Mouse (Mus musculus): ENCODE measurements around the gene Ttc39b.

Ttc39b gene

DNA sequence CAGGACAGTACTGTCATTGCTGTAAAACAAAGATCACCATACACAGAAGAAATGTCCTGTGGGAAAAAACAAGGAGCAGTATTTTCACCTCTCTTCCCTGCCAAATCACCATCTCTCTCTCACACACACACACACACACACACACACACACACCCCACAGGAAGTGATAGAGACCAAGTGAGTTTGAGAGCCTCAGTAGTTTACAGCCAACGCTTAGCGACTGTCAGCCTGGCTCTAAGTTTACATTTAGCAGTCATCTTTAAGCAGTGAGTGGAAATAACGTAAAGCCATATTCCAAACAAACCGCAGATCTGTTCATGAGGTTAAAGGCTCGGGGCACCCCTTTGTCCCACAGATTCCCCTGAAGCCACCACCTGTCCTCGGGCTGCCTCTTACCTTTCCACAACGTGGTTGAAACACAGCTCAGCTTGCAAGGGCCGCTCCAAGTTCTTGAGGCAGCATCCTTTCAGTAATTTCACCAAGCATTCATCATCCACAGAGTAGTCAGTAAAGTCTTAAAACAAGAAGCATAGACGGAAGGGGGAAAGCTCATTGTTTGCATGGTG is 91.7 kb downstream of the Ttc39b start:
- no peak for DNase-seq (ENCODE audit: low spot score in 2 of 2)

DNA sequence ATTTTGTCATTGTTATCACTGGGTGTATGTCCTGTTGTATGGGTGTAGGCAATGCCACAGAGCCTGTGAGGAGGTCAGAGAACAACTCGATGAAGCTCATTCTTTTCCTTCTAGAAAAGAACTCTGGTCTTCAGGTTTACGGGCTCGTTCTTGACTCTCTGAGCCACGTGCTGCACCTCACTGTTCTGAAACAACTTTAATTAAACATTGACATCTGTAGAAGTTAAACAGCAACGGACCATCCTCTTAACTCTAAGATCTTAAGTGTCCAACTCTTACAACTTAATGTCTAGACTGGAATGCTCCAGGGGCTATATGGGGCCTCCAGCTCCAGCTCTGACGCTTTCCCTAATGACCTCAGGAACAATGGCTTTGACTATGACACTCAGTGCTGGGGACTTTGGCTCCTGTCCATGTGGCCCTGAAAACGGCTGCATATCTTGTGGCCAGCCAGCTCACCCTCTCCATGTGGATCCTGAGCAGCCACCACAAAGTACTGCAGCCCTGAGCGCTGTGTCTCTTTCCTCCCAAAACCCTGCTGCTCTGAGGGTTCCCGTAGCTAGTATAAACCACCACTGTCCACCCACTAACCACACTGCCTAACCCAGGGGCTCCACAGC is 95.3 kb downstream of the Ttc39b start:
- no peak for DNase-seq (ENCODE audit: low spot score in 2 of 2)

DNA sequence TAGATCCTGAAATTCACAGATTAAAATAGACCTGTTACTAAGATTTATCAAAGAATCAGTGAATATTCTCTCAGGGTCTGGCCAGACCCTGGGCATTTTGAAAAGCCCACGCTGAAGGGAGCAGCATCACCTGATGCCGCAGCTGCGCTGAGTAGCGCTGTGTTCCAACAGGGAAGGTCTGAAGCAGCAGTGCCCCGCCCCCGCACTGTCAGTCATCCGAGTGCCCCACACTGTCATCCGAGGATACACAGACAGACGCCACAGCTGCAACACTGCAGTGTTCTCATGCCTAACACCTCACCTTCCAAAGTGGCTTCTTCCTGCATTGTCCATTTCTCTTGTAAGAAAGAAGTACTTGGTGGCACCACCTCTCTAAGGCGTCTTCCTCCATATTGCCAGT is 96.0 kb downstream of the Ttc39b start:
- DNase-seq (ENCODE audit: low spot score in 2 of 2), result no peak

DNA sequence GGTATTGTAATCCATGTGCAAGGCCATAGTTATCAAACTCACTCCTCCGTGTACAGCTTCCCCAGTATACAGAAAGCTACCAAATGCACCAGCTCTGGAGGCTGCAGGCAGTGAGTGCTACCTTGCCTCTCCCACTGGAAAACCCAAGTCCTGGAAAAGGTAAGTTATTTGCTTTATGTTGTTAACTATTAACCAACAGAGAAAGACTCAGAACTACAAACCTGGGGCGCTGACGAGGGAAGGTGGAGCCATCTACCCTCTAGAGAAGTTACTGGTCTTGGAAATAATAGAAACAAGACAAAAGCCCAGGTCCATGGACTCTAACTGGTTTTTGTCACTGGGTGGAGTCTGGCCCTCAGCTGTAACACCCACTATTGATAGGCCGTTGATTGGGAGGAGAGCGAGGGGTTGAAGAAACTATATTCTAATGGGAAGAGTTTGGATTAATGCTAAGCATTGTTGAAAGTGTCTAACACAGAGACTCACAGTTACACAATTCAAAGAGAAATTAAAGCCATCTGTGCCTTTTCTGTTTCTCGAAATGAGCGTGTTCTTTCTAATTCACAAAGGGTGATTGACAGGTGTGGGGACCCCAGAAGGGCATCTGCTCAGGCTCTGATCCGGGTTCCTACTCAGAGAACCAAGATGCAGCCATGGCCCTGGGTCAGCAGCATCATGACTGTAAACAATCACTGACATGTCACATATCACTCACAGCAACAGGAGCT is 98.3 kb downstream of the Ttc39b start:
- DNase-seq (ENCODE audit: low spot score in 2 of 2), result no peak

DNA sequence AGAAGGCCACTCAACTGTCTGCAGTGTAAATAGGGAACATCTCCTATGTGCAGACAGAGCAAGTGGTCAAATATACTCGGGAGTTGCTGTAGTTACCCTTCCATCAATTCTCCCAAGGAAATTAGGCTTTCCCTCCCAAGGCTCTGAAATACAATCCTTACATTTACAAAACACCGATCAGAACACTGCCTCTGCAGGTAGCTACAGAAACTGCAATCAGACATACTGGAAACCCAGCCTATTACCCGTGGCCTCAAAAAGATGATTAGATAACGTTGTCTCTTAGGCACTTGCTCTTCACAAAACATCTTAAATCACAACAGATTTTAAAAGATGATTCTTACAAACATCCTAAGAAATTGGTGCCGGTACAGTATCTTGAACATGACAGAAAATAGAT is 99.8 kb downstream of the Ttc39b start:
- no peak for DNase-seq (ENCODE audit: low spot score in 2 of 2)

DNA sequence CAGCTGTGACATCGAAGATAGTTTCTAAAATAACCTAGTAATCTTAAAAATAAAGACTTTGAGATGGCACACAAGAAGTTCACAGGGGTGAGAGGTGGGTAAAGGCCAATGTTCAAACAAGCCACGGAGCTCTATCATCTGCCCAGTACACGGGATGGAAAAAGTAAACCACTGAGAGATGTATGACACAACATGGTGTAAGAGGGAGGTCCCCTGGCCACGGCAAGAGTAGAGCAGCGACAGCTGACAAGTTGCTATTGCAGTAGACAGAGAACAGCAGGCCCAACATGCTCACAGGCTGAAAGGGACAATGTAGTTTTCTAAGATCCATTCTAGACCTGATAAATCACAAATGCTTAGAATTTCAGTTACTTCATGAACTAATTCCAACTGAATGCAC is 100.9 kb downstream of the Ttc39b start:
- DNase-seq (ENCODE audit: low spot score in 2 of 2), result no peak

DNA sequence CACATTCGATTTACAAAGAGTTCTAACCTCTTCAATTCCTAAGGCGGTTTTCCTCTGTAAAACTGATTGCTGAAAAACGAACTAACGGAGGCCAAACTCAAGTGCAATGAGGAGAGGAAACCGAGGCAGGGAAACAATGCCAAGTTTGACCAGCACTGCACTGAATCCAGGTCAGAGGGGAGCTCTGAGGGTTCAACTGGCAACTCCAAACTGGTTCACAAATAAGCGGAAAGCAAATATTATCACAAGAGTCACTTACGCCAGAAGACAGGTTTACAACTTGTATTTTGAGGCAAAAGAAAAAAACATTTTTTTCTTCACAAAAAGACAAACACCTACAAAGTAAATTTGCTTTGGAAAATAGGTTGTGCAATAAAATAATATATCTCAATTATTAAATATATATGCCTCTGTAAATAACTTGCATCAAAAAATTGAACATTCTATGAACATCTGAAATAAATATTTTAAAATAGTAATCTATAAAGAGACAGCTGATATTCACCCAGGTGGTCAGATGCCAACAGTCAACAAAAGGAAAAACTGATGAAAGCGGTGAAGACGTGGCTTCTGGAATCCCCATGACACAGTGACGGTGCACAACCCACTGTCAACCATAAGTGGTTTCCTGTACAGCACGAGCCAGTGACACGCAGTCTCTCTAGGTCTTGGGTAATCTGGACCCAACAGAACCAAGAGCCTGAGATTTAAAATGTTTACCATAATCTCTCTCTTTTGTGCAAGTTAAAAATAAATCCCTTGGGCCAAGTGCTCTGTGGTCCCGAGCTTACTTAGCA is 103.1 kb downstream of the Ttc39b start:
- DNase-seq (ENCODE audit: low spot score in 2 of 2), result no peak

DNA sequence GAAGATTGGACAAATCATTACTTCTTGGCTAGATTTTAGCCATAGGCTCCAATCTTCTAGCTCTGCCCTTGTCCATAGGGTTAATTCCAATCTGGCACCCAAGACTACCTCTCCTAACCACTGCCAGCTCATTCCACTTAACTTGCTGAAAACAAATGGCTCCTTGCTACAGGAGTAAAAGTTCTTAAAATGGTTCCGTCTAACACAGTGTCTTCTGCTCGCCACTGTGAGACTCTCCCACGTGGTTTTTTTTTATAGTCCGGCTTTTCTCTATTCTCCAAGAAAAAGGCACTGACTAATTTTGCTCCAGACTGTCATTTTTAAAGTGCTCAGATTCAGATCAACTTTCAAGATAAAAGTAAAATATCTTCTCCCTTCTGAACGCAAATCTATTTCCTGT is 104.8 kb downstream of the Ttc39b start:
- no peak for DNase-seq (ENCODE audit: low spot score in 2 of 2)

DNA sequence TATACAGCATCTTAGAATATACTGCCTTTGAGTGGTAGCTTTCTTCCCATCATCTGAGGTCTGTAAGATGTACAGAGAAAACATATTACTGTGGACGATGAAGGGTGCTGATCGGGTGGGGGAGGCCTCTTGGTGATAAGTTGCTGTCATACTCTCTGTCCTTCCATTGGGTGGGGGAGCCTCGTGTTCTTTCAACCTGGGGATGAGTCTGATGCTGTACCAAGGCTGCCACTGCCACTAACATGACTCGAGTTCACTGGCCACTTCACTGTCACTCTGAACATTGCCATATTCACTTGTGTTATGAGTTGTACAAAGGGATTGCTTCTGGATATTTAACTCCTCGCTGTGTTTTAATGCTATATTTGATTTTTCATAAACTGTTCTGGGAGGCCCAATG is 106.9 kb downstream of the Ttc39b start:
- no peak for DNase-seq (ENCODE audit: low spot score in 2 of 2)

DNA sequence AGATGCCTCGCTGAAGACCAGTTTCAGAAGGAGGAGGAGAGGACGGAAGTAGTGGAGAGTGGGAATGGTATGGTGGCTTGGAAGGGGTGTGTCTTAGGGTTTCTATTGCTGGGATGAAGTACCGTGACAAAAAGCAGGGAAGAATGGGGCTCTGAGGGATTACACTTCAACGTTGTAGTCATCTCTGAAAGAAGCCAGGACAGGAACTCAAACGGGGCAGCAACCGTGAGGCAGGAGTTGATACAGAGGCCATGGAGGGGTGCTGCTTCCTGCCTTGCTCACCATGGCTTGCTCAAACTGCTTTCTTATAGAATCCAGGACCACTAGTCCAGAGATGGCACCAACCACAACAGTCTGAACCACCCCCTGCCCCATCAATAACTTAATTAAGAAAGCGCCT is 107.7 kb downstream of the Ttc39b start:
- DNase-seq (ENCODE audit: low spot score in 2 of 2), result no peak

DNA sequence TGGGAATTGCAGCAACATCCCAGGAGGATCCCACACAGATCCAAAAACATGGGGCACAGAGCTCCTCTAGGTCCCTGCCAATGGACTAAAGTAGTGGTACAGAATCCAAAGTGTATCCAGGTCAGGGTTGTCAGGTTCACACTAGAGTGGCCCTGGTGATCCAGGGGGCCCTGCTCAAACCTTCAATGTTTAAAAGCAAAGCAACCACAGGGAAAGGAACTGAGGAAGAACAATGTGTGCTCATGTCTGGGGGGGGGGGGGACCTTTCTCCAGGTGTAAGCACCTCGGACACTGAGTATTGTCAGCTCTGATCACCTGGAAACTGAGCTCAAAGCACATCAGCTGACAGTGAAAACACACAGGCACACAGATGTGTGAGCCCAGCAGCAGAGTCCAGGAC is 108.3 kb downstream of the Ttc39b start:
- no peak for DNase-seq (ENCODE audit: low spot score in 2 of 2)

DNA sequence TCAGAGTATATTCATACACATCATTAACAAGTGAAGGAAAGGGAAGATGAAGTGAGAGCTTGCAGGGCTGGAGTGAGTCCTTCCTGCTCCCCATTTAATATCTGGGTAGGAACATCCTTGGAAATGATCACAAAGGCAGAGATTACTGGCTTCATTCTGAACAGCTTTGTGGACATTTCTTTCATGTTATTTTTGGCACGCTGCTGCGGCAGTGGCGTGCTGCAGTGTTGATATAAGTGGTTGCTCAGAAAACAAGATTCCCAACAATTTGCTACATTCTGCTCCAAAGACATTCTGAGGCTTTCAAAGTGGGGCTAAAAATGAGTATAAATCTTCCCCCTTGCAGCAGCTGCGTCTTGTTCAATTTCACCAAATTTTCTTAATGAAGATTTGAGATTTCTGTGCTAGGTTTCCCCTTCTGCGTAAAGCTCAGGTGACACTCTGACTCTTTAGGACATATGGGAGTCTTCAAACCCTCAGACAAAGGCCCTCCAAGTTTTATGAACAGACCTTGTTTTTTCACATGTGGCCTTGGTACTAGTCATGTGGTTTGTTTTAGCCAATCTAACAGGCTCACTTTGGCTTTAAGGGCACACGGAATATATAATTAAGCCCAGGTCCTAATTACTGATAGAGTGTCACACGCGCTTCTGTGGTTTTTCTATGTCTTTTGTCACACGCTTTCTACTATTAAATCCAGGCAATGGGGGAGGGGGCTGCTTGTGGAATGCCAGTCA is 109.1 kb downstream of the Ttc39b start:
- no peak for DNase-seq (ENCODE audit: low spot score in 2 of 2)

DNA sequence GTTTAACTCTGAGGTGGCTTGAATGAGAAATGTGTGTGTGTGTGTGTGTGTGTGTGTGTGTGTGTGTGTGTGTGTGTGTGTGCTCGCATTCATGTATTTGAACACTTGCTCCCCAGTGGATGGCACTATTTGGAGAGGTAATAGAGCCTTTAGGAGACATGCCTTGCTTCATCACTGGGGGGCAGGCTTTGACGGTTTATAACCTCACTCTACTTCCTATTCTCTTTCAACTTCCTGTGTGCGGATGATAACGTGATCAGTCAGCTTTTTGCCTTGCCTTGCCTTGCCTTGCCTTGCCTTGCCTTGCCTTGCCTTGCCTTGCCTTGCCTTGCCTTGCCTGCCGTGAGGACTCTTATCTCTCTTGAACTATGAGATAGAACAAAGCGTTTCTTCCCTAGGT is 110.3 kb downstream of the Ttc39b start:
- DNase-seq (ENCODE audit: low spot score in 2 of 2), result no peak

DNA sequence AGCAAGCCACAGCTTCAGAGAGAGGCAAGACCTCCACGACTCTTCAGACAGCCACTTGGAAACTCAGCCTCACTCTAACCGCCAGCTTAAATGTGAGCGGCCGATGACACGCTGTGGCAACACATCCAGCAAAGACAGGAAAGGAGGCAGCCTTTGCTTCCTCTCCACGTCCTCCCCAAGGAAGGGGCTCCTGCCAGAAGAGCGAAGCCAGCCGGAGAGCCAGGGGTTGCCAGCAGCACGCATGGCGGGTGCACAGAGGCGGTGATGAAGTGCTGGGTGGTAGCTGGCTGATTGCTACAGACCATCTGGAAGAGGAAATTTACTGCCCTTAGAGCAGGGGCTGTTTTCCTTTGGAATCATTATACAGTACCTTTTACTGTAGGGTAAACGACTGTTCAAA is 112.3 kb downstream of the Ttc39b start:
- no peak for DNase-seq (ENCODE audit: low spot score in 2 of 2)

DNA sequence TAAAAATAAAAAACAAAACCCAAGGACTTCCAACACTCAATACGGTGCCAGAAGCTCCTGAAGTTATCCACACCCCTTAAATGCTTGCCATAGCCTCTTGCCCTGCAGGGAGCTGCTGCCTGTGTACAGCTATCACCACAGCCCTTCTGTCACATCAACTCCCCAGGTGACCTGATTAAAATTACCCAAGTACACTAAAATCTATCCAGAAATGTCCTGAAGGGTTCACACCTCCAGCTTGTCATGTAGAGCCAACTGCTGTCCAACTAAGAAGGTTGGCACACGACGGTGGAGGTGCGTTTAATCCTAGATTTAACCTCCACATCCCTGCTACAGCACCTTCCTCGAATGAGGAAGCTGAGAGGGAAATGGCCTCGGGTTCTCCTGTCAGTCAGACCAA is 113.6 kb downstream of the Ttc39b start:
- DNase-seq (ENCODE audit: low spot score in 2 of 2), result no peak

DNA sequence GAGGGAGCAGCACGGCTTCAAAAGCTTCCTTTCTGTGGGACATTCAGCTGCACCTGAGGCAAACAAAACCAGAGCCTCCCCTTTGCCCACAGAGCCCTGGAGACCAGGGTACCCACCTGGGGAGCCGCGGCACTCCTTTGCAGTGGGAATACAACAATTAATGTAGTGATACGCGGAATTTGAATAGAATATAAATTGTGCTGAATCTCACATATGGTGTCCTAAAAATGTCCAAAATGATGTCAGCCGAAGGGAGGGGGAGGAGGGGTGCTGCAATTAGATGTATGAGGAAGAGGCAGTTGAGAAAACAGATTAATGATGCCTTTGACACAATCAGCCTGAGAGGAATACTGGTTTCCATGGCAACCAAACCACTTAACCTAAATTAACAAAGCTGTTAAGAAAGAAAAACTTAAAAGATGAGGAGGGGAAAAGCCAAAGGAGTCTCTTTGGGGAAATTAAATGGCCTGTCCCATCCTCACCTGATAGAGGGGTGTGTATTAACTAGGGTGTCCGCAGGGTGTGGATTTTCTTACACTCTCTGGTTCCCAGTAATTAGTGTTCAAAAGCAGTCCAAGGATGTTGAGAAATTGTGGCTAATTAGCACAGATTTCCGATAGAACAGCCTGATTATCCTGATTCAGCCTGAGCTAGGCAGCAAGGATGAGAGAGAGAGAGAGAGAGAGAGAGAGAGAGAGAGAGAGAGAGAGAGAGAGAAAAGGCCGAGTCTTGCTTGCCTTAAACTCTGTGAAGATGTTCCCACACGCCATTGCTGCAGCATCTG is 117.1 kb downstream of the Ttc39b start:
- no peak for DNase-seq (ENCODE audit: low spot score in 2 of 2)

DNA sequence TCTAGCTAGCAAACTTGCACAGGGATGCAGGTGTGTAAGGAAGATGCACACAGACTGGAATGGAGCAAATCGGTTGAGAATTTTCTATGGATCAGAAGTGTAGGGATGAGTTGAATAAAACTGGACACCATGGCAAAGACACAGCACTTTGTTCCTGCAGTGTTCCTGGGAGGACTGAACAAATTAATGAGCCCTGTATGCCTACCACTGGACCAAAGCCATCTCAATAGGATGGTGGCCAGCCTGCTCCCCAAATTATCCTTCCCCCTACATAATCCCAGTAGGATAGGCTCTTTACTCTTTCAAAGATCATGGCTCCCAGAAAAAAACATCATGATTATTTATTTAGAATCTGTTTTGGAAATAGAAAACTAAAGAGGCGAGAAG is 117.6 kb downstream of the Ttc39b start:
- DNase-seq (ENCODE audit: low spot score in 2 of 2), result no peak

DNA sequence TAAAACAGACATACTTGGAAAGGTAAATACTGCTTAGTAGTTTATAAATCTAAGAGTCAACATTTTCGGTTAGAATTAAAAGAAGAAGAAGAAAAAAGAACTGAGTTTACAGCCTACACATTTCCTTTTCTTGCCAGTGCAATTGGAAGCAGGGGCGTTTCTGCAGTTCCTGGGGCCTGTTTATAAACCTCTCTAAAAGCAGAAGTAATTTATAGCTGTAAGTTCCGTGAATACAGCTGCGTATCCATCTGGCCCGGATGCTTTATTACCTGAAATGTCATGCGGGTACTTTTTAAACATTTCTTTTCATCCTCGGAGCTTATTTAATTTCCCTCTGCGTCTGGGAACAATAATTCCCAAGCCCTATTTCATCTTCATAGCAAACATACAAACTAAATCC is 124.7 kb downstream of the Ttc39b start:
- DNase-seq (ENCODE audit: low spot score in 2 of 2), result no peak

DNA sequence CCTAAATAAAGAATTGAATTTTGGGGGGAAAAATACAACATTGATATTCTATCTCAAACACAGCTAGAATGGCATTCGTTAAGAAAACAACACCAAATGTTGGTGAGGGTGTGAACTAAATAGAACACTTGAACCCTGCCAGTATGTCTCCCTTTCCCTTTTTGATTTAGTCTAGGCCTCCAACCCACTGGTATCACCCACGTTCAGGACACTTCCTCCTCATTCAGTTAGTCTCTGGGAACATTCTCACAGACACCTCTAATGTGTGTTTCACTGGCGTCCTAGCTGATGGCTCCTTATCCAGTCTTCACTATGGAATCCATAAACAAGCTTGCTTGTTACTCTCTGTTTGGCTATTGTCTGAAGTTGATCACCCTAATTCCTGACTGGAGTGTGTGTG is 125.9 kb downstream of the Ttc39b start:
- no peak for DNase-seq (ENCODE audit: low spot score in 2 of 2)

DNA sequence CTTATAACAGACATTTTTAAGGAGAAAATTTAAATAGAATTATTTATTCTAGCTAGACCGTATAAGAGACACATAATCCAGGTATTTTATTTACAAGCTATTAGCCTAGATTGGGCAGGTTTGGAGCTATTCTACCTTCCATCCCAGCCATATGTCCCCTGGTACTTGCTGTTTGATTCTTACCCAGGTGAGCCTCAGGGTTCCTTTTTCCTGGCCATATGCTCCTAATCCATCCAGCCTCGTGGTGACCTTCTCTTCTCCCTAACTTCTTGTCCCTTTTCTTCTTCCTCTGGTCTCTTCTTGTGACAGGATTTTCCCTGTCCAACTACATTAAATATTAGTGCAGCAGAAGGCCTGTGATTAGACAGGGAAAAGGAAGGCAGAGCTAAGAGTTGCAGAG is 134.3 kb downstream of the Ttc39b start:
- DNase-seq (ENCODE audit: low spot score in 2 of 2), result no peak

DNA sequence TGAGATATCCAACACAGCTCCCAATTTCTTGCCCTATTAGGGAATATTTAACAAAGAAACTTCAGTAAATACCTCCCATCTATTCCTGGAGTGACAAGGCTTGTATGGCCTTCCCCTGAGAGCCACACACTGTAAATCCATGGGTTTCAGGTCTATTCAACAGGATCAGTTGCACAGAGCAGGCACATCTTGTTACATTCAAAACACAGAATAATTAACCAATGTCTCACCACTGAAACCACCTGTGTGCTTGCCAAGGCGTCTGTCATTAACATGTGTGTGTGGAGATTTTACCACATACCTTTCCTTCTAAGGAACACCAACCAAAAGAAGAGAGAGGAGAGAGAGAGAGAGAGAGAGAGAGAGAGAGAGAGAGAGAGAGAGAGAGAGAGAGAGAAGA is 136.7 kb downstream of the Ttc39b start:
- no peak for DNase-seq (ENCODE audit: low spot score in 2 of 2)
